Mouse (Mus musculus): ENCODE measurements around the gene BC049715.
"Not testable (repeated sequence)": the region's sequence is repeated elsewhere in the genome, so short reads cannot be mapped to it uniquely, and the experiment has no call there.

Gene BC049715

GRCm38 (mm10) chr6:136827516-136827880, at the start of gene BC049715:
Gene BC049715 (plus strand): TSS chr6:136827626.
- DNase-seq (ENCODE audit: low read depth in 1 of 2, low spot score in 2 of 2): no peak

GRCm38 (mm10) chr6:136781377-136781986, 45.9 kb upstream of the BC049715 start, which contains the start of gene Gucy2c:
Gene Gucy2c (minus strand): TSS chr6:136781765.
- DNase-seq (ENCODE audit: low read depth in 1 of 2, low spot score in 2 of 2): no peak

- DNase-seq (ENCODE audit: low read depth in 1 of 2, low spot score in 2 of 2): no peak
These were observed 45.3 kb upstream of the BC049715 start for GRCm38 (mm10) chr6:136782146-136782545.

GRCm38 (mm10) chr6:136782761-136783160, 44.7 kb upstream of the BC049715 start:
- no peak for DNase-seq (ENCODE audit: low read depth in 1 of 2, low spot score in 2 of 2)

GRCm38 (mm10) chr6:136789391-136789971, 37.9 kb upstream of the BC049715 start:
- DNase-seq (ENCODE audit: low read depth in 1 of 2, low spot score in 2 of 2): no peak

- DNase-seq (ENCODE audit: low read depth in 1 of 2, low spot score in 2 of 2): no peak
These were observed 34.3 kb upstream of the BC049715 start for GRCm38 (mm10) chr6:136792884-136793758.

GRCm38 (mm10) chr6:136793831-136794525, 33.4 kb upstream of the BC049715 start:
- no peak for DNase-seq (ENCODE audit: low read depth in 1 of 2, low spot score in 2 of 2)

- DNase-seq (ENCODE audit: low read depth in 1 of 2, low spot score in 2 of 2): no peak
These were observed 32.3 kb upstream of the BC049715 start for GRCm38 (mm10) chr6:136795110-136795509.

- no peak for DNase-seq (ENCODE audit: low read depth in 1 of 2, low spot score in 2 of 2)
These were observed 31.6 kb upstream of the BC049715 start for GRCm38 (mm10) chr6:136795850-136796249.

- DNase-seq (ENCODE audit: low read depth in 1 of 2, low spot score in 2 of 2): not testable (repeated sequence)
These were observed 29.3 kb upstream of the BC049715 start for GRCm38 (mm10) chr6:136797874-136798693.

- no peak for DNase-seq (ENCODE audit: low read depth in 1 of 2, low spot score in 2 of 2)
These were observed 26.7 kb upstream of the BC049715 start for GRCm38 (mm10) chr6:136800710-136801109.

GRCm38 (mm10) chr6:136801274-136801673, 26.2 kb upstream of the BC049715 start:
- no peak for DNase-seq (ENCODE audit: low read depth in 1 of 2, low spot score in 2 of 2)

GRCm38 (mm10) chr6:136803093-136803738, 24.2 kb upstream of the BC049715 start:
- DNase-seq (ENCODE audit: low read depth in 1 of 2, low spot score in 2 of 2): no peak

GRCm38 (mm10) chr6:136803739-136804633, 23.4 kb upstream of the BC049715 start, which contains the start of gene Hist4h4:
Gene Hist4h4 (minus strand): TSS chr6:136804415.
- peak; percentile 75 to 86 for DNase-seq (ENCODE audit: low read depth in 1 of 2, low spot score in 2 of 2)

- DNase-seq (ENCODE audit: low read depth in 1 of 2, low spot score in 2 of 2): no peak
These were observed 22.6 kb upstream of the BC049715 start for GRCm38 (mm10) chr6:136804705-136805408.

GRCm38 (mm10) chr6:136805409-136805775, 22.0 kb upstream of the BC049715 start:
- DNase-seq (ENCODE audit: low read depth in 1 of 2, low spot score in 2 of 2): no peak

GRCm38 (mm10) chr6:136806819-136807218, 20.6 kb upstream of the BC049715 start:
- no peak for DNase-seq (ENCODE audit: low read depth in 1 of 2, low spot score in 2 of 2)

GRCm38 (mm10) chr6:136807395-136808013, 19.9 kb upstream of the BC049715 start:
- no peak for DNase-seq (ENCODE audit: low read depth in 1 of 2, low spot score in 2 of 2)

All from monocyte, adult 2 months (primary cell).